Mouse (Mus musculus): ENCODE measurements around the gene Cdh20.

DNA sequence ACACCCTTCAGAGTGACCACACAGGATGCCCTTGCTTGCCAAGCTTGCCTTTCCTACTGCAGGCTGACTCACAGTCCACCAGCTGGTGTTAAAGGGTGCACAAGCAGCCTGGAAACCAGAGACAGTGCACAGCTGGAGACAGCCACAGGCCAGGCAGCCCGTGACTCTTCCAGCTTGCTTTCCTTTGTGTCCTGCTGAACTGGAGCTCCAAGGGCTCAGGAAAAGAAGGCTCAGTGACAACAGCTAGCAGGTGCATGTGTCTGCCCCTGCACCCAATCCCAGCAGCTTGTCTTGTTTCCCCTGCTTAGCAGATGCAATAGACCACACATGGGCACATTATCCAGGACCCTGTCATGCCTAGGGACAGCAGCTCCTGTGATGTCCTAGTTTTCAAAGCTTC is 21.5 kb upstream of the Cdh20 start:
- TF ChIP-seq ZC3H11A (IDR thresholded peaks at IDR 0.05; ENCODE audit: borderline replicate concordance, low read depth, low read length) (no peak), HCFC1 (IDR thresholded peaks at IDR 0.05; ENCODE audit: borderline replicate concordance, insufficient read depth, low read length) (no peak), CHD2 (IDR thresholded peaks at IDR 0.05; ENCODE audit: low read depth, low read length) (no peak), ZNF384 (IDR thresholded peaks at IDR 0.05; ENCODE audit: low read depth, low read length) (no peak)

Data from ES-E14 (cell line).